Mouse (Mus musculus): ENCODE data around the gene Scyl2. TPM values are rescaled to one million over a fixed set of nuclear protein-coding genes. Genes with fewer than 3 reads are reported as not detected.
"Not testable (repeated sequence)": the region's sequence is repeated elsewhere in the genome, so short reads cannot be mapped to it uniquely, and the experiment has no call there.

Gene Scyl2
- total RNA-seq, 1 experiment from 2014 or later: 50.0 TPM

GRCm38 (mm10) chr10:89679448-89679847, 6.6 kb downstream of the Scyl2 start:
- no peak for DNase-seq

DNA sequence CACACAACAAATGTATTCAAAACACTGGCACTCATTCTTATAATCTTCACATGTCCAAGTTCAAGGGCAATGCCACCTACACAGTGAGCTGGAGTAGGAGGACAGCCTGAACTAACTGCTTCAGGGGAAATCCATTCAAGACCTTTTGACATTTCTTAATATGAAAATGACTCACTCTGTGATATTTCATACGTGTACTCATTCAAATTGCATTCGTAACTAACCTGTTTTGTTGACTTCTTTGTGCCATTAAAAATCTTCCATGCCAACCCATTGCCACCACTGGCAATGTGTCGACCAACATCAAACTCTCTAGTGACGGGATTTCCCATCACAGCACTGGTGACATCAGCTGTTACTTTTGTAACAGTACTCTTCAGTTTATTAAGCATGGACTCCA, 8.0 kb downstream of the Scyl2 start:
- no peak for DNase-seq

GRCm38 (mm10) chr10:89676609-89677008, 9.5 kb downstream of the Scyl2 start:
- DNase-seq: no peak

DNA sequence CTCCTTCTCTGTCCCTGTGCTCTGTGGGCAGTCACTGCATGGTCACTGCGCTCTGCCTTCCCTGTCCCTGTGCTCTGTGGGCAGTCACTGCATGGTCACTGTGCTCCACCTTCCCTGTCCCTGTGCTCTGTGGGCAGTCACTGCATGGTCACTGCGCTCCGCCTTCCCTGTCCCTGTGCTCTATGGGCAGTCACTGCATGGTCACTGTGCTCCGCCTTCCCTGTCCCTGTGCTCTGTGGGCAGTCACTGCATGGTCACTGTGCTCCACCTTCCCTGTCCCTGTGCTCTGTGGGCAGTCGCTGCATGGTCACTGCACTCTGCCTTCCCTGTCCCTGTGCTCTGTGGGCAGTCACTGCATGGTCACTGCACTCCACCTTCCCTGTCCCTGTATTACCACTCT, 15.7 kb downstream of the Scyl2 start:
- DNase-seq: not testable (repeated sequence)

DNA sequence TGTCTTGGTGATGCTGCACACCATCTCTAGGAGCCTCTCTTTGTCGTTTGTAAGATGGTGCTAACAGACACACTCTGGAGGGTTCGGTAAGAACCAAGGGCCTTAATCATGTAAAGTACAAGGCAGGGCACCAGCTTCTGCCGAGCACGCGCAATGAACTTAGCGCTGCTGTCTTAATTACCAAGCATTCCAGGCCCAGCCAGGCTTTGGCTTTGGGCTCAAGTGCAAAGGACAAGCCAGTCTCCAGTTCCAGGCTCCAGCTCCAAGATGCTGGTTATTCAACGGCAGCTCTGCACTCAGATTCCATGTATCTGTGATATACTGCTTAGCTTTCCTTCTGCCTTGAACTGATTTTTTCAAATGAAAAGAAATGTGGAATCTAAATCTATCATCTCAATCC, 18.5 kb downstream of the Scyl2 start:
- no peak for DNase-seq

DNA sequence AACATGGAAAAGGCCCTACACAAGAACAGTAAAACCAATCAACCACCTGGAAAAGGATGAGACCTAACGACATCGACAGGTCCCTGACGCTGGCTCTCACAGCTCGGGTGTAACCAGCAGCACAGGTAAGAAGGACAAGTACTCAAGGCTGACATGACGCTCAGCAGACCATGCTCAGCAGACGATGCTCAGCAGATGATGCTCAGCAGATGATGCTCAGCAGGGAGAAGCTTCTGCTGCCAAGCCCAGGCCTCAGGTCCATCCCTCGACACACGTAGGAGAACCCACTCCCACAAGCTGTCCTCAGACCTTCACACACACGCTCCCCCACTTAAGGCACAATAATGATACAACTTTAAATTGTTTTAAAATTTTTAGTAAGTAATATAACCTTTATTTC, 20.4 kb downstream of the Scyl2 start:
- no peak for DNase-seq

DNA sequence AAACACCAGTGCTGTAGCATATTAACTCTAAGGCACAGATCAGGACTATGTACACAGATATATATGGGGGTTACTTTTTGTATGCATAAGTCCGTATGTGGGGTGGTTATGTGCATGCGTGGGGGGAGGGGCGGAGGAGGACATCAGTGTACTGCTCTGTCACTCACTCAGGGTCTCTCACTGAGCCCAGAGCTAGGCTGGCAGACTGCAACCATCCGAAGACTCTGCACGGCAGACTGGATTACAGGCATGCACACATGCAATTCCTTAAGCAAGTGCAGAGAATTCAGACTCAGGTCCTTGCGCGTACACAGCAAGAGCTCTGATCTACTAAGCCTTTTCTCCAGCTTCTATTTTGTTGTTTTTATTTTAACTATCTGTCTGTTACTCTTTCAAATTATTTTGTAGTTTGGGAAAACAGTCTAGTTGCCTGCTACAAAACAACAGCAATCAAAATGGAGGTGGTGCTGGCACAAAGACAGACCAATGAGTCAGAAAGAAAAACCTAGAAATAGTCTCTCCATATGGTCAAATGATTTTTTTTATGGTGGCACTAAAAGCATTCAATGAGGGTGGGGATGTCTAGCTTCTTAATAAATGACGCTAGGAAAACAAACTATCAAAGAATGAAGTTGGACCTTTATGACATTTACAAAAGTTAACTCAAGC, 21.0 kb downstream of the Scyl2 start:
- no peak for DNase-seq

DNA sequence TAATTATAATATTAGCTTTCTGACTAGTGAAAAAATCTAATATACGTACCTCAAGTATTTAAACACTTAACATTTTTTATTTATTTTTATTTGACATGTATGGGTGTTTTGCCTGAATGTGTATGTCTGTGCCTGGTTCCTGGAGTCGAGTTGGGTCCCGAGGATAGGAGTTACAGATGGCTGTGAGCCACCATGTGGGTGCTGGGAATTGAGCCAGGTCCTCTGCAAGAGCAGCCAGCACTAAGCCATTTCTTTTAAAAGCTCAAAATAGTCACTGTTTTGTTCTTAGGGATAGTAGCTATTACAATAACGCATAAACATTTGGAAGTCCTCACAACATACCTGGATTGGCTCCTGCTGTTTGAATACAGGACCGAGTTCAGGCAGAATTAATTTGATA, 29.7 kb downstream of the Scyl2 start:
- DNase-seq: peak; percentile 37

- no peak for DNase-seq
These were observed 33.2 kb downstream of the Scyl2 start for GRCm38 (mm10) chr10:89652912-89653311.

- DNase-seq: no peak
These were observed 34.4 kb downstream of the Scyl2 start for GRCm38 (mm10) chr10:89651691-89652090.

DNA sequence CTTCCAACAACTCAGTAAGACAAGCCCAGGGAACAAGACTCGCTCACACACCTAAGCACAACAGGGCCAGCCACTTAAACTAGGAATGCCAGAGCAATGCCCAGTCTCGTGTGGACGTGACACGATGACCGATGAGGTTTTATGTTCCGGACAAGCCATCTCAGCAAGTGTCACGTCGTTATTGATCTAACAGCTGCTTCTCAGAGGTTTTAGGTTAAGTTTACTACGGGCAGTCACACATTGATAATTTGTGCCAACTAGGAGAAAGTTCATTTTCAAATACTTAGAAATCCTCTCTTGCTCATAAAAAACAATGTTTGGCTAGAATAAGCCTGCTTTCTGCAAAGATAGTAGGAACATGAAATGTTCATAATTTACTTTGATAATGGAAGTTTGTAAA, 39.2 kb downstream of the Scyl2 start:
- DNase-seq: no peak

GRCm38 (mm10) chr10:89637001-89637400, 49.1 kb downstream of the Scyl2 start:
- no peak for DNase-seq

- peak; percentile 35 for DNase-seq
These were observed 51.1 kb downstream of the Scyl2 start for GRCm38 (mm10) chr10:89635018-89635417.

DNA sequence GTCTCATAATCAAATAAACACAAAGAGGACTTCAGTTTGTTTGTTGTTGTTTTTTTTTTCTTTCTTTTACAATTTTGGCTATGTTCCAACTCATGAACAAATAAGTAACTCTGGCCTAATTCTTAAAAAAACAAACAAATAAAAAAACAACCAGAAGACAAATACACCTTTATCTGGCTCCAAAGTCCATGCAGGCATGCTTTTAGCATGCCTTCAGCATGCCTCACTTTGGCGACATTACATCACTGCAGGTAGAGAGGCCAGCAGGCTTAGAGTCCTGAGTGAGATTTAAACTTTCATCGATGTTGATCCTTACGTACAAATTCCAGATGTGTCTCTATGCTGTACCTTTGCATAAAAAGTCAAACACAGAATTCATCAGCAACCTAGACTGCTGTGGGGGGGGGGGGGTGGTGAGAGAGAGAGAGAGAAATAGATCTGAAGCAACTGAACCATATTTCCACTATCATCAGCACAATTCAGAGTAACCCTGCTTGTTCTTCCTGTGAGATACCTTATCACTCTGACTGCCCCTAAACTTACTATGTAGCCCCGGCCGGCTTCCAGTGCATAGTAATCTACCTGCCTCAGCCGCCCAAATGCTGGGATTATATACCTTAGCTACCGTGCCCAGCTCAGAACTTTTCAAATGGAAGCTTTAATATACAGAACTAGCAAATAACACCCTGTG, 52.2 kb downstream of the Scyl2 start:
- DNase-seq: no peak

DNA sequence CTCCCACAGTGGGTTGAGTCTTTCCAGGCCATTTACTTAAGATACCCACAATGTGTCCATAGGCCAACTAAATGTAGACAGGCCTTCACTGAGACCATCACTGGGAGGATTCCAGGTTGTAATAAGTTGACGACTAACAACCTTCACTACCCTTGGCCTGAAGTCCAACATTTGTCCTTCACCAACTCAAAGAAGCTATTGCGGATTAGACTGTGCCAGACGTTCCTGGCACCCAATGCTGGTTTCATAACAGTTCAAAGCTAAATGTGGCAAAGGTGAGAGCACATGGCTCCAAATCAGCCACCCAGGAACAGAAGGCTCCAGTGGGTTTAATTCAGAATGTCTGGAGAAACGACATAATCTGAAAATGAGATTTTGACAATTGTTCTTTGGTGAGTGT, 53.0 kb downstream of the Scyl2 start:
- DNase-seq: peak; percentile 23

- DNase-seq: no peak
These were observed 54.3 kb downstream of the Scyl2 start for GRCm38 (mm10) chr10:89631831-89632230.

DNA sequence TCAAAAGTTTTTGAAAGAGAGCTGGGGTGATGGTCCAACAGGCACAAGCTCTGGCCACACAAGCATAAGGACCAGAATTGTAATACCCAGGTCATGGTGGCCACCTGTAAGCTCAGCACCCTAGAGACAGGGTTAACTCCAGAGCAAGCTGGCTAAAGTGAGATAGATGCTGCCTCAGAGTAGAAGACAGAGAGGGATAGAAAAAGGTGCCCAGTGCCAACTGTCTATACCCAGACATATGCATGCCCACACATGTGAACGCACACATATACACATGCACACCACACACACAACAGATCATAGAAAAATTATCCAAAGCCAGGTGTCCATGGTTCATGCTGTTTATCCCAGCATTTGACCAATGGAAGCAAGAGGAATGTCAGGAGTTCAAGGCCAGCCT, 55.5 kb downstream of the Scyl2 start:
- DNase-seq: no peak

DNA sequence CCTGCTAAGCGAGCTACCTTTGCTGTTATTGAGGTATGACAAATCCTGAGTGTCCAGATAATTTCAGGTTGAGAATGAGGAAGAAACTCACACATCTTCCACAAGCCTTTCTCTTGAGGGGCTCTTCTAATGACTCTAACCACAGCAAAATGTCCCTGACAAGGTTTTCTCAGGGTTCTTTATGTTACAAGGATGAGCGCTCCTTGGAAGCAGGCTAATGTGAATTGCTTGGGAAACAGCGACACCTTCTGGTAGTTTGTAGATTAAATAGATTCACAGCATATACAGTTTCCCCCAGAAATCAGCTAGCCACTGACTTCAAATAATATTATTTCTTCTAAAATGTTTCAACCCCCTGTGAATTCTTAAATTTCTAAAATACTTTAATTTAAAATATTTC, 56.0 kb downstream of the Scyl2 start:
- DNase-seq: no peak

- DNase-seq: no peak
These were observed 59.4 kb downstream of the Scyl2 start for GRCm38 (mm10) chr10:89626714-89627113.

GRCm38 (mm10) chr10:89624196-89624595, 61.9 kb downstream of the Scyl2 start:
- DNase-seq: no peak

GRCm38 (mm10) chr10:89621129-89621528, 65.0 kb downstream of the Scyl2 start, which contains the start of gene Slc17a8:
Gene Slc17a8, minus strand, starts transcription at chr10:89621253.
- DNase-seq: no peak

GRCm38 (mm10) chr10:89599311-89599710, 86.8 kb downstream of the Scyl2 start:
- DNase-seq: no peak

- no peak for DNase-seq
These were observed 88.8 kb downstream of the Scyl2 start for GRCm38 (mm10) chr10:89597275-89597674.

DNA sequence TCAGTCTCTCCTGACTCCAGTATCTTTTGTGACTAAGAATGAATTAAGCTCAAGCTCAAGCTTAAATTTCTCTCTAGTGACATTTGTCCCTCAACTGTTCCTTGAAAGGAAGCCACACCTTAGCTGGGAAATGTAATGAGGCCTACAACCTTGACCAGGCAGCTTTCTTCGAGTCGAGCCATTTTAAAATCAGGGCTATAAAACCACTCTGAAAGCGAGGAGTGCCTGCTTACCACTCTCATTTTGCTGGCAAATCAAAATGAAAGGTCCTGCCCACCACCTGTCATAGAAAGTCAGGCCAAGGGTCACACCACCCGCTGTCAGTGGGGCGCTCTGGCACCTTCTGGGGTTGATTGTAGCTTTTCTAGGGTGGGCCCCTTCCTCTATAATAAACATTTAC, 90.2 kb downstream of the Scyl2 start:
- DNase-seq: no peak

Data from adrenal gland, postnatal 25 days (tissue).